Mouse (Mus musculus) ES-Bruce4 (cell line): ENCODE measurements around the gene Lrrfip2.

Experiments
- CTCF ChIP-seq: IDR thresholded peaks from one replicate; pipeline ENCODE4 v1.8.1; 2011; ENCODE audit warnings: low read depth, low read length
- EP300 ChIP-seq: IDR thresholded peaks from 2 replicates; pipeline ENCODE4 v1.6.1; 2011; ENCODE audit warnings: low read depth, low read length; ENCODE audit not compliant: insufficient read depth
- POLR2A ChIP-seq: IDR thresholded peaks from one replicate; pipeline ENCODE4 v1.8.1; 2011; ENCODE audit warnings: low read length; ENCODE audit not compliant: insufficient read depth

DNA sequence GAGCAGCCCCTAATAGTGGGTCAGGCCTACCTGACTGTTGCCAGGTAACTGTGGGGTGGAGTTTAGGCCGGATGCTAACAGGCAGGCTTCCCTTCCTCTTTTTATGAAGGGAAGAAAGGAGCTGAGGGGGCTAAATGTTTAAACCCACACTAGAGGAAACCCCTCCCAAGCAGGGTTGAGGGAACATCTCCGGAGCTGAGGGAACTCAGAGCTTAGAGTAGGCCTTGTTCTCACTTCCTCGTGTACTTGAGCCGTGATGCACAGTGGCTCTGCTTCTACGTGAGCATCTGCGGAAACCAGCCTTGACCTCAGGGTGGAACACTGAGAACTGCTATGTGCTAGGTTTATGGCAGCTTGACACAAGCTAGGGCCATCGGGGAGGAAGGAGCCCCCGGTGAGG lies 36.6 kb upstream of the Lrrfip2 start:
- no peak for TF ChIP-seq CTCF
- TF ChIP-seq EP300: no peak
- TF ChIP-seq POLR2A: no peak
